Mouse (Mus musculus) stomach, postnatal 0 days (tissue): ENCODE measurements around the gene Oas1g.
"Not testable (repeated sequence)": the region's sequence is repeated elsewhere in the genome, so short reads cannot be mapped to it uniquely, and the experiment has no call there.

ENCODE experiments used
- CTCF ChIP-seq: IDR thresholded peaks from 2 replicates; pipeline ENCODE4 v1.5.1; 2016; ENCODE audit warnings: antibody characterized with exemption, low read depth, mild to moderate bottlenecking, moderate library complexity
- EP300 ChIP-seq: optimal IDR thresholded peaks from 2 replicates; pipeline ENCODE3; 2016; ENCODE audit warnings: antibody characterized with exemption

DNA sequence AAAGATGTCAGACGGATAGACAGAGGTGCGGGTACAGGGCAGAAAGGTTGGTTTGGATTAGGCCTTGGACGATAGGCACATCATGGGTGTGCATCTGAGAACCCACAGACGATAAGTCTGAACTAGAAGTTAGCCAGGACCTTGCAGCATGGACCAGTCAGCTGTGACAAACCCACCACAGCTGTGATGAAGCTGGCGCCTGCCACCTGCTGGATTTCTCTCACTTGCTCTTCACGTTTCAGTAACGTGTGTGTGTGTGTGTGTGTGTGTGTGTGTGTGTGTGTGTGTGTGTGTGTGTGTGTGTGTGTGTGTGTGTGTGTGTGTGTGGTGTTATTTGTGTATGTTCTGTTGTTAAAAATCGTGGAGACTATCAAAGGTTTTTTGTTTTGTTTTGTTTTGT is 26.8 kb upstream of the Oas1g start, which contains the start of gene Oas1d:
- TF ChIP-seq CTCF, result peak; percentile 34
- TF ChIP-seq EP300, result not testable (repeated sequence)
